9 mouse cellular contexts compared by ENCODE assay signal in the genomic region with DNA sequence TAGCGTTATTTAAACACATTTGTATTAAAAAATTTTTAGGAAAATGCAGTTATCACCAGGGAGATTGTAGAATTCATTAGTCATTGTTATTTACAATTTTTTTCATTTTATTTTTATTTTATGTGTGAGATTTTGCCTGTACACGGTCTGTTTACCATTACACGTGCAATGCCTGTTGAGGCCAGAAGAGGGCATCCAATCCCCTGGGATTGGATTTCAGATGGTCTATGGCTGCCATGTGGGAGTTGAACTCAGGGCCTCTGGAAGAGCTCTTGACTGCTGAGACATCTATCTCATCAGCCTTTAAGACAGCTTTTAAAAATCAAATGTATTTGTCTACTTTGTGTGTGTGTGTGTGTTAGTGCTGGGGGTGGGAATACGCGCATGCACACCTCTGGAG. TPM values are rescaled to one million over a fixed set of nuclear protein-coding genes. Genes with fewer than 3 reads are reported as not detected.
DNase-seq lines count a peak whose midpoint lies in the region; ATAC-seq lines count a peak whose summit lies in the region.
"Had no signal": no experiment of that assay in that cellular context is flagged by ENCODE, and none has a peak within 500 bp of the region (broad histone marks: within the 10 kb centered on the region; RNA-seq: fewer than 3 reads in every experiment).

No protein-coding gene starts in this region.

- H3K4me2 ChIP-seq in forebrain, embryonic 14.5 days (ENCODE audit: low read length) = no peak overlapping the region
- H3K4me2 ChIP-seq in forebrain, embryonic 13.5 days = no peak overlapping the region
- H3K4me2 ChIP-seq: midbrain, embryonic 12.5 days had no signal

- H3K36me3 ChIP-seq in forebrain, embryonic 14.5 days (ENCODE audit: control insufficient read depth, insufficient read depth, low read length) = peaks cover 15% of the 10 kb centered on the region
- peaks cover 14% of the 10 kb centered on the region for H3K36me3 ChIP-seq in forebrain, embryonic 13.5 days (ENCODE audit: poor library complexity, severe bottlenecking)

- H3K4me1 ChIP-seq in forebrain, embryonic 14.5 days (ENCODE audit: control insufficient read depth, insufficient read depth, low read length) = peaks cover 3% of the 10 kb centered on the region; the same call in 1 of the 2 replicates
- H3K4me1 ChIP-seq in forebrain, embryonic 13.5 days = peaks cover 11% of the 10 kb centered on the region

- peak; percentile 35 for DNase-seq in forebrain, embryonic 14.5 days (ENCODE audit: low spot score)
- peak; percentile 18 for DNase-seq in ovary, postnatal 14 days (ENCODE audit: low spot score)
- no peak for DNase-seq in ovary, adult 18-20 months (ENCODE audit: low spot score)
- DNase-seq in ZHBTc4 (ENCODE audit: low read depth, low spot score) = peak; percentile 73
- peak; percentile 22 for DNase-seq in lung, postnatal 14 days
- DNase-seq in gastrocnemius, postnatal 14 days = no peak
- DNase-seq in frontal cortex, postnatal 10 days (ENCODE audit: low spot score in 2 of 2) = no peak

- H3K27me3 ChIP-seq in forebrain, embryonic 14.5 days (replicated peaks; ENCODE audit: control insufficient read depth, insufficient read depth, low read length) = no peaks in the 10 kb centered on the region
- no peaks in the 10 kb centered on the region for H3K27me3 ChIP-seq in forebrain, embryonic 13.5 days
- H3K27me3 ChIP-seq: midbrain, embryonic 12.5 days had no signal

- 71% methylated on average over 5 of the region's 5 CpGs for WGBS in forebrain, embryonic 14.5 days
- 64% methylated on average over 5 of the region's 5 CpGs for WGBS in forebrain, embryonic 13.5 days

- H3K4me3 ChIP-seq in forebrain, embryonic 14.5 days (ENCODE audit: low read depth, low read length) = no peak overlapping the region
- no peak overlapping the region for H3K4me3 ChIP-seq in forebrain, embryonic 13.5 days
- H3K4me3 ChIP-seq: midbrain, embryonic 12.5 days had no signal

- ATAC-seq in forebrain, embryonic 14.5 days = no peak
- no peak for ATAC-seq in forebrain, embryonic 13.5 days

- intact Hi-C loops in gastrocnemius, postnatal 14 days (cut with DNase I; ENCODE audit: low total_unique reads) = no loop called here

- no peak overlapping the region for H3K9ac ChIP-seq in forebrain, embryonic 14.5 days (ENCODE audit: low read length)
- H3K9ac ChIP-seq in forebrain, embryonic 13.5 days = no peak overlapping the region
- H3K9ac ChIP-seq: midbrain, embryonic 12.5 days had no signal

- no peaks in the 10 kb centered on the region for H3K9me3 ChIP-seq in forebrain, embryonic 14.5 days (replicated peaks; ENCODE audit: control insufficient read depth, low read length)
- H3K9me3 ChIP-seq in forebrain, embryonic 13.5 days (replicated peaks) = no peaks in the 10 kb centered on the region
- H3K9me3 ChIP-seq: midbrain, embryonic 12.5 days had no signal

- H3K27ac ChIP-seq in forebrain, embryonic 14.5 days (ENCODE audit: low read depth, low read length) = no peak overlapping the region
- H3K27ac ChIP-seq in forebrain, embryonic 13.5 days = no peak overlapping the region
- H3K27ac ChIP-seq: midbrain, embryonic 12.5 days had no signal

RNA-seq across cellular contexts. Expression of a gene that starts 2.0 kb away (rescaled TPM):
- polyA plus RNA-seq in forebrain, embryonic 14.5 days (2014; fragmentation: Nextera tagmentation; extraction: Ambion mirVana) = 12.8 and 17.8 TPM in 2 replicates
- polyA plus RNA-seq in forebrain, embryonic 13.5 days (2015; fragmentation: Nextera tagmentation; extraction: Ambion mirVana) = 19.0 and 20.1 TPM in 2 replicates
- total RNA-seq in gastrocnemius, postnatal 14 days (2021) = 10 to 100 TPM; 10.7 to 12.3 TPM

RNA-seq across cellular contexts. Expression of a gene that starts 21.4 kb away (rescaled TPM):
- polyA plus RNA-seq in forebrain, embryonic 14.5 days (2014; fragmentation: Nextera tagmentation; extraction: Ambion mirVana) = 209 and 220 TPM in 2 replicates
- 194 and 206 TPM in 2 replicates for polyA plus RNA-seq in forebrain, embryonic 13.5 days (2015; fragmentation: Nextera tagmentation; extraction: Ambion mirVana)
- 10 to 100 TPM; 72.1 to 73.9 TPM for total RNA-seq in gastrocnemius, postnatal 14 days (2021)

Comparison
In these comparisons a context has a peak if more than half of its experiments do, and no peak if none do; other contexts are left out.
1. DNase-seq: peak in forebrain, embryonic 14.5 days (single experiment), ovary, postnatal 14 days (single experiment), ZHBTc4 (single experiment) and lung, postnatal 14 days (single experiment); none in ovary, adult 18-20 months (single experiment), gastrocnemius, postnatal 14 days (single experiment) and frontal cortex, postnatal 10 days (0 of 2).